Mouse (Mus musculus) embryonic stem cell, embryonic (primary cell): ENCODE results near the gene Thap7.

Experiments used
- CTCF ChIA-PET, 4 experiments: fragments of 300-600 bp in 2 of 4; fragments of 350-600 bp in 2 of 4; sonication (Branson Sonifier 250); formaldehyde crosslinking; loops; one replicate each; lab custom pipeline; 2022; ENCODE audit warnings: inconsistent platforms in 2 of 4; lab: Charles Lee
- POLR2A ChIA-PET, 4 experiments: fragments of 300-600 bp in 2 of 4; fragments of 350-600 bp in 2 of 4; sonication (Branson Sonifier 250); formaldehyde crosslinking; loops; one replicate each; lab custom pipeline; 2022; ENCODE audit warnings: antibody characterized with exemption in 4 of 4, inconsistent platforms in 1 of 4; lab: Charles Lee

The Thap7 gene

DNA sequence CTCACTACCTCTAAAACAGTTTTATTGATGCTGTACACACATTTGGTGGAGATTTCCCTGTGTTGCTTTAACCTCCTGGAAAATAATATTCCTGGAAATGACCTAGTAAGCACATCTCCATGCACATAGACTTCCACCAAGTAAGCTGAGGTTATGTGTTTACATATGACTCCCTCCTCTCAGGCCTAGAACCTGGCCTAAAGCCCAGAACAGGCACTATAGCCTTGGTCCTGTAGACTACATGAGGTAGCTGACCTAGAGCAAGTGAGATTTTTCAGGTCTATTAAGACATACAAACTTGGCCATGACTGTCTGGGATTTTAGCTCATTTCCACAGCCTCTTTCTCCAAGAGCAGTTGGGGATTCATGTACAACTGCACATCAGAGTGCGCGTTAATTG lies 20.8 kb downstream of the Thap7 start:
- POLR2A ChIA-PET = interaction anchor here in 3 of 4 experiments (0.6 to 4.6 kb wide), 16 partner anchors 8 to 236 kb away, joined by 3 to 37 read pairs (median 7); partner anchors contain the start of genes Thap7 (in 2 of the 3) and Crkl (in 1 of the 3)
- CTCF ChIA-PET = interaction anchor here in 2 of 4 experiments (0.5 to 2.3 kb wide), 2 partner anchors 36 to 47 kb away, joined by 6 to 10 read pairs; no protein-coding TSS in a partner anchor

DNA sequence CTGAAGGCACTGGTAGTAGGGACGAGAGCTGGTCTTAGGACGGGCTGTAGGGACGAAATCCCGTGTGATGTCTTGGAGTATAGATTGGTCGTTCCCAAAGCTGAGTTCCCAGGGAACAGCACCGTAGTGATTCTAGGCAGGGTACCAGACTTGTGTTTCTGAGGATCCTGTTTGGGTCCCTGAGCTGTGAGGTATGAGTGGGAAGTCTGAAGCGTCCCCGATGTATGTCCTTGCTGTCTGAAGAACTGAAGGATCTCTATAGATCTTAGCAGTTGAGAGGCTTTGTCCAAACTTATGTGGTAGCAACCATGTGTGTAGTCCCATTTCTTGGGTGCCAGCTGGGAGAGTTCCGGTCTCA lies 21.7 kb downstream of the Thap7 start:
- ChIA-PET CTCF (interaction anchor here in 2 of 4 experiments (0.5 to 2.3 kb wide), 6 partner anchors 19 to 319 kb away, joined by 3 to 10 read pairs (median 5); partner anchors contain the start of gene Aifm3 (in 1 of the 2)), POLR2A (interaction anchor here (0.5 to 4.6 kb wide), 34 partner anchors 9 to 363 kb away, joined by 3 to 37 read pairs (median 5); partner anchors contain the start of genes Thap7 (in 2 of the 4), Aifm3 (in 1 of the 4), Crkl (in 1 of the 4) and Lrrc74b (in 1 of the 4))

DNA sequence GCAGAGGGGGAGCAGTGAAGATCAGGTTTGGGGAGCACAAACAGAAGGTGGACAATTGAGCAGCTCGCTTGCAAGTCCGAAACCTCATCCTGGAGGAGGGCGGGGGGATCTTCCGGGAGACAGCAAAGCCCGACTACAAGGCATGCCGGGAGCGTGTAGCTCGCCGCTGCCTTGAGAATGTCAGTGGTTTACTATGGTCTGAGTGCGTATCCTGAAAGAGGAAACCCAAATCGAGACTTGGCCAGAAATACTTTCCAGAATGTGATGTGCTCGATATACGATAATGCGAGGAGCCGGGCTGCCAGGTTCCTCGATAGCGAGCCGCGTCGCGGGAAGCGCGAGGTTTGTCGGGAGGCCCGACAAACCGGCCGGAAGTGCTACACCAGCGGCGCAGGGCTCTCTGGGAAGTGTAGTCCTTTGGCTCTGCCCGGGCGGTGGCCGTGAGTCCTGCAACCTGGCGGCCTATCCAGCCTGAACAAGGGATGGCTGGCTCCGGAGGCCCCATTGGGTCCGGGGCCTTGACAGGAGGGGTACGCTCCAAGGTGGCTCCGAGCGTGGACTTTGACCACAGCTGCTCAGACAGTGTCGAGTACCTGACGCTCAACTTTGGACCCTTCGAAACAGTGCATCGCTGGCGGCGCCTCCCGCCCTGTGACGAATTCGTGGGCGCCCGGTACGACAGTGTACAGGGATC lies 22.2 kb downstream of the Thap7 start, which contains the start of gene Lztr1:
Lztr1 (plus strand) TSS at position 143 of the 694 bp plus-strand sequence.
- ChIA-PET CTCF (interaction anchor here (0.5 to 2.3 kb wide), 14 partner anchors 12 to 318 kb away, joined by 3 to 10 read pairs (median 4); partner anchors contain the start of gene Aifm3 (in 1 of the 4)), POLR2A (interaction anchor here (0.6 to 4.6 kb wide), 65 partner anchors 9 to 654 kb away, joined by 3 to 37 read pairs (median 5); partner anchors contain the start of genes Crkl (in 3 of the 4), Aifm3 (in 2 of the 4), Thap7 (in 2 of the 4) and Lrrc74b (in 1 of the 4))

DNA sequence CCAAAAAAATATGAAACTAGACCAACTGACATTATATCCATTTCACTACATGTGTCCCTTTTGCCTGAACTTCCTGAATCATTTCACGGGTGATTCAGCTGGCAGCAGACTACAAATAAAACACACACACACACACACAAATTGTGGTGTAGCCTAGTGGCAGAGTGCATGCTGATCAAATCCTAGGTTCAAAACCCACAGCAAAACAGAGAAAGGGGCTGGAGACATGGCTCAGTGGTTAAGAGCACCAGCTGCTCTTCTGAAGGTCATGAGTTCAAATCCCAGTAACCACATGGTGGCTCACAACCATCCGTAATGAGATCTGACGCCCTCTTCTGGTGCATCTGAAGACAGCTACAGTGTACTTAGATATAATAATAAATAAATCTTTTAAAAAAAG lies 22.9 kb downstream of the Thap7 start:
- POLR2A ChIA-PET = interaction anchor here in 3 of 4 experiments (0.6 to 4.6 kb wide), 54 partner anchors 9 to 1178 kb away, joined by 3 to 37 read pairs (median 5); partner anchors contain the start of genes Crkl (in 3 of the 3), Aifm3 (in 2 of the 3), Smpd4 (in 2 of the 3) and Thap7 (in 2 of the 3)
- CTCF ChIA-PET = interaction anchor here (0.6 to 2.3 kb wide), 14 partner anchors 9 to 130 kb away, joined by 3 to 10 read pairs (median 4); partner anchors contain the start of gene Aifm3 (in 1 of the 4)

DNA sequence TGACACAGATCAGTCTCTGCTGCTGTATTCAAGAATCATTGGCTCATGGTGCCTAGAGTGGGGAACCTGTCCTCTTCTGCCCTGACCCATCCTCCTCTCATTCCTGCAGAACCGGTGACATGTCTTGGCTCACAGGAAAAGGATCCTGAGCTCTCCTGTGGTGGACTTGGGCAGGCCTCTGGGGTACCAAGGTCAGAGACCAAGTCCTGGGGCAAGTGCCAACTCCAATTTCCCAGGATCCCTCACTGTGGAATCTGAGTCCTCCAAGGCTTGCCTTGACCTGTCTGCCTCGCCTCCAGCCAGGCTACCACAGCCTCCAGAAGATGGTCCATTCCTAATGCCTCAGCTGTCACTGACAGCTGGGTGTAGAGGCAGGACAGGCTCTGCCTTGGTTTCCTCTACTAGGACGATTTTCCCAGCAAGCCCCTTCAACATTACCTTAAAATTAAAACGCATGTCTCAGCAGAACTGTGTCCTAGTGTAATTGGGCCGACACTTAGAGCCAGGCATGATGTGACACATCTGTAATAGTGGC lies 23.9 kb downstream of the Thap7 start:
- ChIA-PET POLR2A (interaction anchor here in 3 of 4 experiments (0.6 to 4.6 kb wide), 25 partner anchors 8 to 1660 kb away, joined by 3 to 37 read pairs (median 8); partner anchors contain the start of genes Crkl (in 2 of the 3), Thap7 (in 2 of the 3), Aifm3 (in 1 of the 3) and Lrrc74b (in 1 of the 3)), CTCF (interaction anchor here in 3 of 4 experiments (0.6 to 2.1 kb wide), 6 partner anchors 8 to 131 kb away, joined by 3 to 6 read pairs (median 4); no protein-coding TSS in a partner anchor)

DNA sequence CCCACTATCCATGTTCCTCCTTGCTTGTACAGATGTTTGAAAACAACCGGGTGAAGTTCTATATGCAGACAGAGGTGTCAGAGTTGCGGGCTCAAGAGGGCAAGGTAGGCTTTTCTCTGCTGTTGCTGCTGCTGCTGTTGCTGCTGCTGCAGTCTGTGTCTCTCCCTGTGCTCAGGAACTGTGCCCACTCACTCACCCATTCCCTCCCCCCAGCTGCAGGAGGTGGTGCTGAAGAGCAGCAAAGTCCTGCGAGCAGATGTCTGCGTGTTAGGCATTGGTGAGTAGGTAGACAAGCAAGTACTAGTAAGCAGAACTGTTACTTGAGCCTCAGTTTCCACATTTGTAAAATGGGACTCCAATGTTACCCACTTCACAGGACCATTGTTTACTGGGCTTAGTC lies 28.3 kb downstream of the Thap7 start:
- POLR2A ChIA-PET = interaction anchor here in 1 of 4 experiments (1.0 to 2.3 kb wide), 5 partner anchors 10 to 246 kb away, joined by 3 to 7 read pairs (median 4); partner anchors contain the start of gene Thap7
- CTCF ChIA-PET = interaction anchor here in 1 of 4 experiments (0.6 to 0.9 kb wide), 2 partner anchors 13 to 54 kb away, joined by 3 to 4 read pairs; partner anchors contain the start of gene Aifm3

DNA sequence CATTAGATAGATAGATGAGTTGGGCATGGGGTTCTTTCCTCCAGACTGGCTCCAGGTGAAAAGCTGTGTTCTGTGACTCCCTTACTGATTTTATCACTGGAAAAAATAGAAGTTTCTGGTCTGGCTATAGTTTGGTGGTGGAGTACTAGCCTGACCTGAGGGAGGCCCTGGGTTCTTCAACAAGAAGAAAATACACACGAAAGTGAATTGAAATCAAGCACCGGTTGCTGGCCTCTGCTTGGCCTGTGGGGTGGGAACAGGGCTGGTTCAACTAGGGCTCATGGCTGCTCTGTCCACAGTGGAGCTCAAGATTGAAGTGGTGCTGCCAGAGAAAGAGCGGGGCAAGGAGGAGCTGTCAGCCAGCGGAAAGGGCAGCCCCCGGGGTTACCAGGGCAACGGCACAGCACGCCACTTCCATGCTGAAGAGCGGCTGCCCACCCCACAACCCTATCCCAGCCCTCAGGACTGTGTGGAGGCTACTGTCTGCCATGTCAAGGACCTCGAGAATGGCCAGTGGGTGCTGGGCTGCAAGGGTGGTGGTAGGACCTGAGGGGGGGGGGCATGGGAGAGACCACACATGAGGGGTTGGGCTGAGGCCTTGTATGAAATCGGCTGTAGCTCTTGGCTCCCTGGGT lies 31.6 kb downstream of the Thap7 start:
- POLR2A ChIA-PET = interaction anchor here in 3 of 4 experiments (0.7 to 2.4 kb wide), 10 partner anchors 8 to 47 kb away, joined by 3 to 10 read pairs (median 5); partner anchors contain the start of genes Lztr1 (in 3 of the 3), Aifm3 (in 2 of the 3) and Crkl (in 1 of the 3)
- CTCF ChIA-PET = interaction anchor here in 3 of 4 experiments (0.8 kb wide), 3 partner anchors 8 to 39 kb away, joined by 3 to 5 read pairs (median 4); partner anchors contain the start of gene Aifm3 (in 1 of the 3)

DNA sequence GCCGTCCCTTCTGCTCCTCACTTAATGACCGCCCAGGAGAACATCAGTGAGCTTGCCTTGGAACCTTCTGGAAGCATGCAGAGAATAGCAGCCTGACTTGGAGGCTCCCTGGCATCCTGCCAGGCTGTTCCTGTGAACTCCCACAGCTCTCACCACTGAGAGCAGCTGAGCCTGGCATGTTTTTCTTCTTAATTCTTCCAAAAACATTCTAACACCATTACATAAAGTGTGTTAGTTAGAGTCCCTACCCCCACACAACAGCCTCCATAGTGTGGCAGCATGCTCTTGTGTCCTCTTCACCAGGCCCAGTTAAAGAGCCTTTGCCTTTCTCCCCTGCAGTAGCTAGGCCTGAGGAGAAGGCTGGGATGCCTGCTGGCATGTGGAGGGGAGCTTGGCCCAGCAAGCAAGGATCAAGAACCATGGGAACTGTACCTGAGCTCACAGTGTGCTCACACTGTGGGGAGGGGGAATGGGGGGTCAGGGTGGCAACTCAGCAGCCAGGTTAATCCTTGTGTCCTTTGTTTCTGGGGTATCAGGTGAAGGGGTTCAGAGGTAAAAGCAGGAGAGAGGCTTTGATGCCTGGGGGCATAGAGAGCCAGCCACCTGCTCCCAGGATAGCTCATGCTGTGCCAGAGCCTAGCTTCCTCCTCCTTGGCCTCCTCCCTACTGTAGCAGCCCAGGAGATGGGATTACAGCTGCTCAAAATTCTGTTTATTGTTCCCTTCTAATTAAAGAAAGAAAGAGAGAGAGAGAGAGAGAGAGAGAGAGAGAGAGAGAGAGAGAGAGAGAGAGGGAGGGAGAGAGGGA lies 34.2 kb downstream of the Thap7 start:
- ChIA-PET POLR2A (interaction anchor here in 2 of 4 experiments (0.7 to 4.2 kb wide), 7 partner anchors 8 to 34 kb away, joined by 3 to 21 read pairs (median 9); partner anchors contain the start of genes Lztr1 (in 2 of the 2) and Thap7 (in 1 of the 2)), CTCF (interaction anchor here in 2 of 4 experiments (0.6 to 1.4 kb wide), 6 partner anchors 11 to 652 kb away, joined by 4 to 11 read pairs (median 6); partner anchors contain the start of gene Lztr1 (in 2 of the 2))

DNA sequence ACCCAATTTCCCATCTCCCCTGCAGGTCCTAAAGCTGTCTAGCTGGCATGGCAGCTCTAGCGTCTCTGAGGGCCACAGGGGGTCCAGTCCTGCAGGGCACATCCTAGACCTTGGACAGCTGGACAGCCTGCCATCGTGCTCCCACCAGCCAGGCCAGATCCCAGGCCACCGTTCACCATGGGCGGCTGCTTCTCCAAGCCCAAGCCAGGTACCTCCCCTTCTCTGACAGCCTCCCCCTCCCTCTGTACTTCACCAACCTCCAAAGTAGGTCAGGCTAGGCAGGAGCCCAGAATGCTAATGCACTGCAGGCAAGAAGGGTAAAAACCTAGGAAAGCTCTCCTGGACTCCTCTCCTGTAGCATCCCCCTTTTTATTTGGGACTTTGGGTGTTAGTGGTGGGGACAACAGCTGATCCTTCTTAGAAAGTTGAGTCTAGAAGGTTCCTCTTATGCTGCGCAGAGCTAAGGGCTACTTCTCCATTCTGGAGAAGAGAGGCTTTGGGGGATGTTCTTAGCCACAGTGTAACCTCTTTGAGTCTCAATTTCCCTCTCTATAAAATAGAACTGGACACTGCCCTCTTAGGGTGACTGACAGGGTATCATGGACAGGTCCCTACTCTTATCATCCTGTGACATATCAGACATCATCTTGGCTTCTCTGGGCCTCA lies 38.9 kb downstream of the Thap7 start:
- ChIA-PET POLR2A (interaction anchor here in 2 of 4 experiments (0.9 to 1.9 kb wide), 4 partner anchors 11 to 17 kb away, joined by 3 to 6 read pairs (median 4); partner anchors contain the start of gene Lztr1 (in 1 of the 2)), CTCF (interaction anchor here in 1 of 4 experiments (0.6 kb wide), 1 partner anchor 926 kb away, joined by 3 read pairs; no protein-coding TSS in a partner anchor)

DNA sequence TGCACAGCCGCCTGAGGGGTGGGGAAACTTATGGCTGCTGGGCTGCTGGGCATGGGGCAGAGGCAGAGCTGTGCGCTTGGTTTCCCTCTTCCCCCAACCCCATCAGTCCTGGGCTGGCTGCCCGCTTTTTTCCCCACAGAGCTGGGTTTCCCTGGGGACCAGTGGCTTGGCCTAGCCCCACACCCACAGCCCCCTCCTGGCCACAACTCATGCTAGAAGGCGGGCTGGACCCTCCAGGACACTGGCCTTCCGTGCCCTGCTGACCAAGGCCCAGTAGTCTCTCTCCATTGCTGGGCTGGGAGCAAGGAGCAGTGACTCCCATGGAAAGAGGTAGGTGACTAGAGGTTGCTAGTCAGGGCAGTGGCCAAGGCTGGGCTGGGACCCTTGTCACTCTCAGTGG lies 39.8 kb downstream of the Thap7 start:
- ChIA-PET POLR2A (interaction anchor here in 3 of 4 experiments (1.3 to 2.8 kb wide), 7 partner anchors 8 to 313 kb away, joined by 3 to 22 read pairs (median 4); partner anchors contain the start of gene Lztr1 (in 3 of the 3)), CTCF (interaction anchor here in 1 of 4 experiments (0.7 kb wide), 1 partner anchor 17 kb away, joined by 3 read pairs; the partner anchor contains the start of gene Lztr1)

DNA sequence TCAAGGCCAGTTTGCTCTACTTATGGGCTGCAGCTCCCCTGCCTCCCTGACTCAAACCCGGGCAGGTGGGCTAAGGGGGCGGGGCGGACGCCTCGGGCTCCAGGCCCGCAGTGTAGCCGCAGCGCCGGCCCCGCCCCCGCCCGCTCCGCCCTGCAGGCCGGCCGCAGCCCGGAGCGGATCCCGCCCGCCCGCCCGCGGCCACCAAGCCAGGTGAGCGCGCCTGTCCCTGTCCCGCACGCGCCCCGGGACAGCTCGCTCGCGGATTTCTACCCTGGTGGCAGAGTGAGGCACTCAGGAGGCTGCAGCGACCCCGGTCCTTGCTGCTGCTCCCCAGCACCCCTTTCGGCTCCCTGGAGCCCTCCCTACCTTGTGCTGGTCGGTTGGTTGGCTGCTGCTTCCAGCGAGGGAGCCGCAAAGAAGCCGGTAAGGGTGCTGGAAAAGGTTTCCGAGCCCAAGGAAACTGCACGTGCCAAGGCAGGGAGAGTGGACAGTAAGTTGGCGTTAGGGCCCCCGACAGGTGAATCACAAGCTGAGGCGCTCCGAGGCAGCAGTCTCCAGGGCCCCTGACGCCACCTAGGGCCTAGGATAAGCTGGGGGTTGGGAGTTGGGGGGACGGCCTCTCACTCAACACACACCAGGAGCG lies 41.3 kb downstream of the Thap7 start, which contains the start of gene Aifm3:
Aifm3 (plus strand) TSS at position 143 of the 643 bp plus-strand sequence.
- CTCF ChIA-PET = interaction anchor here (0.5 to 2.5 kb wide), 13 partner anchors 10 to 498 kb away, joined by 3 to 11 read pairs (median 5); partner anchors contain the start of gene Lztr1 (in 2 of the 4)
- POLR2A ChIA-PET = interaction anchor here in 3 of 4 experiments (0.6 to 2.8 kb wide), 25 partner anchors 9 to 507 kb away, joined by 3 to 22 read pairs (median 4); partner anchors contain the start of genes Lztr1 (in 3 of the 3), Crkl (in 1 of the 3), Lrrc74b (in 1 of the 3) and Thap7 (in 1 of the 3)

DNA sequence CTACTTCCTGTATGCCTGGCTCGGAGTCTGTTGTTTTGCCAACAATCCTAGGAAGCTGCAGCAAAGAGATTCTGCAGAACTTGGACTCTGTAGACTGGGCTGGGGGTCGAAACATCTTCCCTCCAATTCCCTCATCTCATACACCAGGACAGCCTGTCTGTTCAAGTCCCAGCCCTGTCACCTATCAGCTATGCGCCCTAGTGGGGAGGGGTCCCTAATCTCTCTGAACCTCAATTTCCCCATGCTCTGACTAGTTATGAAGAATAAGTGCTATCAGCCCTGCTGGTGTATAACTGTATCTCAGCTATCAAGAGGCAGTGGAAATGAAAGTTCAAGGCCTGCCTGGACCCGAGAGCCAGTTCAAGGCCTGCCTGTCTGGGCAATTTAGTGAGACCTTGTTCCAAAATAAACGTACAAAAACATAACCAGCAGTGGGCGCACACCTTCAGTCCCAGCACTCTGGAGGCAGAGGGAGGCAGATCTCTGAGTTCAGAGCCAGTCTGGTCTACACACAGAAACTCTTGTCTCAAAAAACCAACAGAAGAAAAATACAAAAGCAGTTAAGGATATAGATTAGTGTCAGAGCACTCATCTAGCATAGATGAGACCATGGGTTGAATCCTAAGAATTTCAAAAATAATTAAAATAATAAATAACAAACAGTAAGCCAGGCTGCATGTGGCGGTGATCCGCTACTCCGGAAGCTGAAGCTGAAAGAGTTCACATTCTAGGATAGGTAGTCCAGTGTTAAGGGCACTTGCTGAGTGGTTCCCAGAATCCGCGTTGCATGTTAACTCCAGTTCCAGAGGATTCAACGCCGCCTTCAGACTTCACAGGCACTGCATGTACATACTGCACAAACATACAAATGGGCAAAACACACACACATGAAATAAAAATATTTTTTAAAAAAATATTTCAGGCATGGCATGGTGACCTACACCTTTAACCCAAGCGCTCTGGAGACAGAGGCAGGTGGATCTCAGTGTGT lies 42.2 kb downstream of the Thap7 start:
- CTCF ChIA-PET = interaction anchor here (0.5 to 2.5 kb wide), 16 partner anchors 11 to 497 kb away, joined by 3 to 11 read pairs (median 4); partner anchors contain the start of gene Lztr1 (in 1 of the 4)
- POLR2A ChIA-PET = interaction anchor here in 3 of 4 experiments (0.6 to 2.8 kb wide), 25 partner anchors 10 to 1238 kb away, joined by 3 to 22 read pairs (median 4); partner anchors contain the start of genes Lztr1 (in 2 of the 3), Crkl (in 1 of the 3), Hic2 (in 1 of the 3) and Lrrc74b (in 1 of the 3)

DNA sequence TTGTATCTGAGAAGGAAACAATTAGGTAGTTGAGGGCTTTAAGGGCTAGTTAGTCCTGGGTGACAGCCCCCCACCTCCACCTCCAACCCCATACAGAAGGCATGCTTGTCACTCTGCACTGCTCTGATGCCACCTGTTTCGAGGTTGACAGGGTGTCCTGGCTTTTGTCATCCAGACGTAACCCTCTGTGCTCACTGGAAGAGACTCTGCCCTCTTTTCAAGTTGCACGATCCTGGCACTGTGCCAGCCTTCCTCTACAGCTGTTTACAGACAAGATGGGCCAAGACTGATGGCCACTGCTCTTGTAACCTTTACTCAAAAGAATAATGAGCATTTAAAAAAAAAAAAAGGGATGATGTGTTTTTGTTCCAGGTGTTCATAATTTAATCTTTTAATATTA lies 44.4 kb downstream of the Thap7 start:
- ChIA-PET POLR2A (interaction anchor here in 1 of 4 experiments (1.2 to 1.6 kb wide), 3 partner anchors 13 to 34 kb away, joined by 3 to 5 read pairs (median 5); partner anchors contain the start of genes Crkl and Lztr1), CTCF (interaction anchor here in 1 of 4 experiments (0.6 kb wide), 1 partner anchor 11 kb away, joined by 4 read pairs; no protein-coding TSS in a partner anchor)
